Mouse (Mus musculus): ENCODE measurements at regions not wholly inside any gene's neighbourhood (a gene's known extent, or its start where the extent isn't known, plus 50 kb on each side); places are given as distances from the start of the nearest gene placed in this dataset.

- DNase-seq = no peak
Observed at GRCm38 (mm10) chr17:45237246-45237645, 196.3 kb downstream of the Cdc5l start.

GRCm38 (mm10) chr17:45235401-45235800 lies 198.1 kb downstream of the Cdc5l start:
- DNase-seq = no peak

DNA sequence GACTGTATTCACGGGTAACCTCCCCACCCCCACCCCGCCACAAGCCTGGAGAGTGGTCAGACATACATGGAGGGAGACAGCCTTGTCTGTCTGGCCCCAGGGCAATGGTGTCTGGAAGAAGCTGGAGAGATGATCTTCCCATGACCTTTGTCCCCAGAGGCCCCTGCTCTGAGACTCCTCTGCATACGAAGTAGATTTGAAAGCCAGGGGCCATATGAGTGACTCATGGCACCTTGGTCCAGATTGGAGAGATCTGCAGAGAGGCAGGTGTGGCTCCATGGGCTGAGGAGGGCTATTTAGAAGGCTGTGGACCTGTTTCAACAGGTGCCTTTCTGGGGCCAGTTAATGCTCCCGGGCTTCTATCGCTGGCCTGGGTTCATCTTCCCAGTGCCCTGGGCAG lies 200.7 kb downstream of the Cdc5l start:
- DNase-seq = no peak

- DNase-seq = no peak
Observed at GRCm38 (mm10) chr17:45227190-45227589, 206.3 kb downstream of the Cdc5l start.

- no peak for DNase-seq
Observed at GRCm38 (mm10) chr17:45226486-45226885, 207.1 kb downstream of the Cdc5l start.

DNA sequence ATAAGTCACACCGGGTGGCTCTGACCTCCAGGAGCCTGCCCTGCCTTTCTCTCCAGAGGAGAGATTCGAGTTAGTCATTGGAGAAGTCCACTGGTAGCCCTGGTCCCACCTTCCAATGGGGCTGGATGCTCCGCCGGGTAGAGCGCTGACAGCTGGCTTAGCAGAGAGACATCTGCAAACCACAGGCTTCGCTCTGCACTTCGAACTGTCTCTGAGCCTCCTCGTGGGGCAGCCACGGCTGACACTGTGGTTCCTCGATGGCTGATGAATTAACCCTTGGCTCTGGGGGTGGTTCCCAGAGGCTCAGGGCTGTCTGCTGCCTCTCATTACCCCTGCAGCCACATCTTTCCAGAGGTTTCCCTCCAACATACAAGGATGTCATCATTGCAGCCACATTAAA lies 211.9 kb downstream of the Cdc5l start:
- DNase-seq = no peak

DNA sequence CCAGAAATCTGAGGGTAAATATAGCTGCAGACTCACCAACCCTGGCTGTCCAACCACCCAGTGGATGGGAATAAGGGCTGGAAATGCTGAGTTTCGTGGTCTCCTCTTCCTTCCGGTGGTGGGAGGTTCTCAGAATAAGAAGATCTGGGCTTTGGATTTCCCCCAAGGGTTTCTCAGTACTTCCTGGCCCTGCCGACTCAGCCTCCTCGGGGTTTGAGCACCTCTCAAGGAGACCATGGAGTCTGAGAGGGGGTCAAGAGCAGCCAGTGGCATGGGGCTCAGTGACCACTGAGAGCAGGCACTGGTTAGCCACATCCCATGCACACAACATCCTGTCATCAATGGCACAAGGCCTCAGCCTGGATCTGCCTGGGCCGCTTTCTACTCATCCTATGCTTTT lies 216.4 kb downstream of the Cdc5l start:
- no peak for DNase-seq

- no peak for DNase-seq
Observed at GRCm38 (mm10) chr17:45215067-45216049, 218.2 kb downstream of the Cdc5l start.

DNA sequence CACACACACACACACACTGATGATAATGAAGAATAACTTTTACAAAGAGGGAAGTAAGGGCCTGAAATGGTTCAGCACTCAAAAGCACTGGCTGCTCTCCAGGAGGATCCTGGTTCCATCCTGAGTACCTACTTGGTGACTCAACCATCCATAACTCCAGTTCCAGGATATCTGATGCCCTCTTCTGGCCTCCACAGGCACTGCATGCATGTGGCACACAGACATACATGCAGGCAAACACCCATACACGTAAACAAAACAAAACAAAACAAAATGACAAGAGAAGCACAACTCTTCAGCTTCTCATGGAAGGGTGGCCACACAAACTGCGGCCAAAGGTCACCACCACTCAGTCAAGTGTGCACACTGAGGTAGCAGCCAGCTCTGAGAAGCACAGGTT lies 222.6 kb downstream of the Cdc5l start:
- no peak for DNase-seq

- DNase-seq = no peak
Observed at GRCm38 (mm10) chr17:45209387-45209663, 224.2 kb downstream of the Cdc5l start.

GRCm38 (mm10) chr17:45208596-45209386 lies 224.7 kb downstream of the Cdc5l start:
- no peak for DNase-seq

- no peak for DNase-seq
Observed at GRCm38 (mm10) chr17:45195779-45196178, 237.8 kb downstream of the Cdc5l start.

- DNase-seq = no peak
Observed at GRCm38 (mm10) chr17:45194786-45195281, 238.7 kb downstream of the Cdc5l start.

GRCm38 (mm10) chr17:45193456-45194025 lies 240.0 kb downstream of the Cdc5l start:
- no peak for DNase-seq

- DNase-seq = no peak
Observed at GRCm38 (mm10) chr17:45187402-45187801, 246.1 kb downstream of the Cdc5l start.

- no peak for DNase-seq
Observed at GRCm38 (mm10) chr17:45176340-45176739, 257.2 kb downstream of the Cdc5l start.

- DNase-seq = no peak
Observed at GRCm38 (mm10) chr17:45169257-45169994, 264.1 kb downstream of the Cdc5l start.

Data from lung, postnatal 14 days (tissue).